Mouse (Mus musculus) liver, postnatal 0 days (tissue): ENCODE measurements around the gene Fndc3a.

ENCODE experiments used
- CTCF ChIP-seq: sonication (generic); IDR thresholded peaks from 2 replicates; pipeline ENCODE4 v1.5.1; 2016; ENCODE audit warnings: antibody characterized with exemption, low read depth
- EP300 ChIP-seq: IDR thresholded peaks from 2 replicates; pipeline ENCODE4 v1.6.1; 2016; ENCODE audit warnings: antibody characterized with exemption, low read depth, mild to moderate bottlenecking

- TF ChIP-seq CTCF (peak; percentile 33; the same call in 1 of the 2 replicates), EP300 (no peak)
Observed at GRCm38 (mm10) chr14:72576283-72576682, 133.5 kb downstream of the Fndc3a start.
